Mouse (Mus musculus) spleen, adult 2 months (tissue): Measurements from ENCODE around the gene Msh5. TPM values are rescaled to one million over a fixed set of nuclear protein-coding genes. Genes with fewer than 3 reads are reported as not detected.

Source experiments
- DNase-seq, 2 experiments: peaks; one replicate each; pipeline versions ENCODE4 v3.0.0 to v3.0.0-alpha.2; 2012 to 2021; ENCODE audit warnings: low spot score in 2 of 2, low read depth in 1 of 2
- H3K27ac ChIP-seq: fragments of 200-500 bp; 2 replicates; pipeline ENCODE4 v1.5.1; 2012; ENCODE audit warnings: low read length, inconsistent platforms; ENCODE audit not compliant: insufficient read depth
- H3K27me3 ChIP-seq: fragments of 200-500 bp; 2 replicates; pipeline ENCODE4 v1.6.1; 2012; ENCODE audit warnings: mild to moderate bottlenecking, moderate library complexity, low read length, inconsistent platforms; ENCODE audit not compliant: control insufficient read depth, insufficient read depth
- H3K36me3 ChIP-seq: fragments of 200-500 bp; 2 replicates; pipeline ENCODE4 v1.6.1; 2012; ENCODE audit warnings: mild to moderate bottlenecking, low read length, inconsistent platforms; ENCODE audit not compliant: control insufficient read depth, insufficient read depth
- H3K4me1 ChIP-seq: fragments of 200-500 bp; 2 replicates; pipeline ENCODE4 v1.6.1; 2011; ENCODE audit warnings: inconsistent platforms; ENCODE audit not compliant: control insufficient read depth, insufficient read depth, insufficient read length
- H3K4me3 ChIP-seq: fragments of 200-500 bp; 2 replicates; pipeline ENCODE4 v1.5.1; 2011; ENCODE audit warnings: mild to moderate bottlenecking, inconsistent platforms; ENCODE audit not compliant: insufficient read depth, insufficient read length; ENCODE audit errors: extremely low read depth
- CTCF ChIP-seq: fragments of 200-500 bp; IDR thresholded peaks from 2 replicates; pipeline ENCODE4 v1.5.1; 2011; ENCODE audit warnings: mild to moderate bottlenecking, inconsistent platforms; ENCODE audit not compliant: insufficient read depth, insufficient read length, insufficient replicate concordance; ENCODE audit errors: extremely low read depth
- POLR2A ChIP-seq: fragments of 200-500 bp; IDR thresholded peaks from 2 replicates; pipeline ENCODE4 v1.6.1; 2011; ENCODE audit warnings: low read depth, low read length, inconsistent platforms
- WGBS: fragments of 180-500 bp; shearing (Covaris S2); methylation state at CpG from one replicate; pipeline ENCODE4 v1.1.7; 2018; 5-methylcytosine and 5-hydroxymethylcytosine counted together
- polyA plus RNA-seq: library from polyadenylated mRNA; depleted of rRNA; stranded (reverse); fragments of >200 nt; gene quantifications from 2 replicates; pipeline ENCODE4 v1.2.3, GENCODE M21; 2012; rRNA removed

Msh5 gene
- polyA plus RNA-seq, result 8.6 and 9.5 TPM in 2 replicates

DNA sequence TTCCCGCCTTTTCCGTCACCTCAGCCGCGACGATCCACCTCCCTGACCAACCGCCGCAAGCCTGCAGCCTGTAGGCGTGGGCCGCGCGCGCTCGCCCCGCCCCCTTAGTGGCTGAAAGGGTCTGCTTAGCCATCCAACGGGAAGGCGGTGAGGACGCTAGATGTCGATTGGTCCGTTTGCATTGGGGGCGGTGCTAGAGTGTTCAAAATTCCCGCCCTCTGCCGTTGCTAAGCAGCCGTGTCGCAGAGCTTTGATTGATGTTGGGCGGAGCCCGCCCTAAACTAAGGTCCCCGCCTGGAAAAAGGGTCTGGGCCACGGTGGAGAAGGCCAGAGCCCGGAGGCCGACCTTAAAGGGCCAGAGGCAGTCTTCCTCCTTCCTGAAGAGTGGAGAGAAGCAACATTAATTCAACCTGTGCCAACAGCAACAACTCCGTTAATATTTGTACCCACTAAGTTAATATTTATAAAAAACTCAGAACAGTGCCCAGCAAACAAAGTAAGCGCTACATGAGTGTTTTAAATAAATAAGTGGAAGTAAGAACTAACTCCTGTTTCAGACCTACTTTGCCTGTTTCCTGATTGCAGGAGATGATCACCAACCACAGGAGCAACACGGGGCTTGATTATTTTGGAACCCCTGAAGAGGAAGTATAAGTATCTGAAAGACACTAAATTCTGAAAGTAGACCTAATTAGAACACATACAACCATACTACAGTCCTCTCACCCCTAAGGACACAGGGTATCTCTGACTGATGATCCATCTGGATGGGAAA, at the start of gene Msh5:
Gene Msh5, minus strand, starts transcription at position 65 of the 775 bp plus-strand sequence.
- DNase-seq, result peak; percentile 95 to 96
- H3K4me1 ChIP-seq, result peaks cover 19% of the 10 kb centered on the region

DNA sequence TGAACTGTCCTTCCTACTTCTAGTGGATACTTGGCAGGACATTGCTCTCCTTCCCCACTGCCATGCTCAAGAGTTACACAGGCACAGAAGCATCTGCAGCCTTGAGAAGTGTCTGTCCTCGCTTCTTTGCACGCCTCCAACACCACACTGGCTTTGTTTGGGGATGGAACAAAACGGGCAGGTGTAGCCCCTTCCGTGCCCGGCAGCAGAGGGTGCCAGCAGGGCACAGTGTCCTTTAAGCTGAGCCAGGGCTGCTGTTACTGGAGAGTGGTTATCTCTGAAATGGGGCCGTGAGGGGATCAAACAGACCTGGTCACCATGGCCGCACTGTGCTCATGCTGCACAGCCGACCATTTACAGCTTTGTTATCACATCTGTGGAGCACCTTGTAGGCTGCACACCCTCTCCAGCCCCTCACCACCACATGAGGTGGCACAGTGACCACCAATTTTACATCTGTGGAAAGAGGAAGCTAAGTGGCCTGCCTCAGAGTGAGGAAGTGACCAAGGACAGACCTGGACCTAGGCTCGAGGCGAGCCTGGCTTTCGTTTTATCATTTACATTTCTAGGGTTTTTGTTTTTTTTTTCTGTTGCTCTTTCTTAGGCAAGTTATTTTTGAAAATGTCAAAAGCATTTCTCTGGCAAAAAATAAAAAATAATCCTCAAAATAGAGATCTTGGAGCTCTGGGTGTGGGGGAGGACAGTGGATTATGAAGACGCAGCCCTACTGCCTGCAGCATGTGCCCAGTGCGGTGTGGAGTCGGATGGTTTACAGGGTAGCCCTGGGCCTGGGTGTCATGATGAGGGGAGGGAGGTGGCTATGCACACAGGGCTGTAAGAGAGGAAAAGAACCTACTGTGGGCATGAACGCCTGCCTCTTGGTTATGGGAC, 48.2 kb upstream of the Msh5 start:
- WGBS, result 87% methylated on average over 15 of the region's 15 CpGs
- H3K4me3 ChIP-seq, result no peak overlapping the region
- peaks cover 37% of the 10 kb centered on the region for H3K36me3 ChIP-seq
- H3K4me1 ChIP-seq, result peaks cover 5% of the 10 kb centered on the region; the same call in 1 of the 2 replicates
- TF ChIP-seq CTCF, result no peak
- TF ChIP-seq POLR2A, result no peak
- no peaks in the 10 kb centered on the region for H3K27me3 ChIP-seq
- no peak overlapping the region for H3K27ac ChIP-seq
- no peak for DNase-seq

More for the DNA sequence above, at the start of gene Msh5:
- peak within 1 kb of the TSS; percentile 84 for H3K27ac ChIP-seq
- H3K4me3 ChIP-seq, result peak within 1 kb of the TSS; percentile 65
- no peaks in the 10 kb centered on the region for H3K27me3 ChIP-seq
- under 1% methylated on average over 33 of the region's 33 CpGs for WGBS
- TF ChIP-seq CTCF (no peak), POLR2A (no peak)
- H3K36me3 ChIP-seq, result no peaks in the 10 kb centered on the region

DNA sequence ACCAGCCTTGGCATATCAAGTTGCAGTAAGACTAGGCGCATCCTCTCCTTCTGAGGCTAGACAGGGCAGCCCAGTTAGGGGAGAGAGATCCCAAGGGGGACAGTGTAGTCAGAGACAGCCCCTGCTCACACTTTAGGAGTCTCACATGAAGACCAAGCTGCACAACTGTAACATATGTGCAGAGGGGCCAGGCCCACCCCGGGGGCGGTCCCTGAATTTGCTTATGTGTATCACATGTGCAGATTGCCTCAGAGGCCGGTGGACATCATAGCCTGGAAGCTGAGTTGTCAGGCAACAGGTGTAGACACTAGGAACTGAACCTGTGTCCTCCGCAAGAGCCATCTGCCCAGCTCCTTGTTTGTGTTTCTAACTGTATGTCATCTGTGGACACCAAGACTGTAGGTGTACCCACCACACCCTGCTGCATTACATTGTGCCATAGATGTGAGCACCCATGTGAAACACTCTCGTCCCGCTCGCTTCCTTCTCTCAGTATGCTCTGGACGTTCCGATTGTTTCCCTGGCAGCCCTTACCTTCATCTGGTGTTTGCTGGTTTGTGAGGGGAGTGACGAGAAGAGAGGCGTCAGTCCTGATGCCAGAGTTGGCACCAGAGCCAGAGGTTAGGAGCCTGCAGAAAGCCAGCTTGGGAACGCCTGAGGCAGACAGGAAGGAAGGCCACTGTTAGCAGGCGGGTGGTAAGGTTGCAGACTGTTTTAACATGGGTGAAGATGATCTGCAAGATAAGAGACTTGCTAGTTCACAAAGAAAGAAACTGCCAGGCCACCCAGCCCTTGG, 46.1 kb upstream of the Msh5 start:
- TF ChIP-seq POLR2A, result no peak
- no peak for TF ChIP-seq CTCF
- H3K36me3 ChIP-seq, result peaks cover 24% of the 10 kb centered on the region
- DNase-seq, result no peak

DNA sequence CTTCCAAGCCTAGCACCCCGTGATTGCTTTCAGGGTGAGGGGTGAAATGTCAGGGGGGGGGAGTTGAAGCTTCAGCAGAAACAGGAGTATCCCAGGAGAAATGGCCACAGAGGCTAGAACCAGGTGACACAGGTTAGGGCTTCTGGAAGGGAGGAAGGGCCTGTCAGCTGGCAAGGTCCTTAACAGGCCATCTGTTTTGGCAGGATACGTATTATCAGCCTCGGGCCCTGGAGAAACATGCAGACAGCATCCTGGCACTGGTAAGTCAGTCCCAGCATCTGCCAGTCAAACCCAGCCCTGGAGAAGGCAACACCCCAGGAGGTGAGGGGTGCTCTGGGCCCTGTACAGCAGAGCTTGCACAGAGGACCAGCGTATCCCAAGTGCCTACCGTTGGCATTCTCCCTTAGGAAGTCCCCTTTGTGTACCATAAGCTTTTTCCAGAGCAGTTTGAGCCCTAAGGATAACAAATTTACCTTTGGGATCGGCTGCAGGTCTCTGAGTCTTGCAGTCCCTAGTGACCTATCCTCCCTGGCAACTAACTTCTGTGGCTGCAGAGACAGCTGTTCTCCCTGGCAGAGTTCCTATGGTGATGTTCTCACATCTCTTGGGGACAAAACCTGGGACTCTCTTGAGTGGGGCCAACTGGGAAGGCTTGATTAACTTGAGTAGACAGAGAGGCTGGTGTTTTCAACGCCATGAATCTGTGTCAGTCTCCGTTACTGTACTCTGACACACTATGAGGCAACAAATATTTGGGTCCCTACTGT, 43.8 kb upstream of the Msh5 start:
- Histone ChIP-seq H3K4me3 (no peak overlapping the region), H3K4me1 (peaks cover 5% of the 10 kb centered on the region; the same call in 1 of the 2 replicates), H3K27me3 (no peaks in the 10 kb centered on the region), H3K36me3 (peaks cover 14% of the 10 kb centered on the region), H3K27ac (no peak overlapping the region)
- TF ChIP-seq CTCF, result no peak
- TF ChIP-seq POLR2A, result no peak
- DNase-seq, result no peak
- 66% methylated on average over 8 of the region's 8 CpGs for WGBS

More for the DNA sequence above, 46.1 kb upstream of the Msh5 start:
- Histone ChIP-seq H3K4me1 (peaks cover 5% of the 10 kb centered on the region; the same call in 1 of the 2 replicates), H3K27me3 (no peaks in the 10 kb centered on the region), H3K4me3 (no peak overlapping the region), H3K27ac (no peak overlapping the region)
- WGBS, result 90% methylated on average over 14 of the region's 14 CpGs

DNA sequence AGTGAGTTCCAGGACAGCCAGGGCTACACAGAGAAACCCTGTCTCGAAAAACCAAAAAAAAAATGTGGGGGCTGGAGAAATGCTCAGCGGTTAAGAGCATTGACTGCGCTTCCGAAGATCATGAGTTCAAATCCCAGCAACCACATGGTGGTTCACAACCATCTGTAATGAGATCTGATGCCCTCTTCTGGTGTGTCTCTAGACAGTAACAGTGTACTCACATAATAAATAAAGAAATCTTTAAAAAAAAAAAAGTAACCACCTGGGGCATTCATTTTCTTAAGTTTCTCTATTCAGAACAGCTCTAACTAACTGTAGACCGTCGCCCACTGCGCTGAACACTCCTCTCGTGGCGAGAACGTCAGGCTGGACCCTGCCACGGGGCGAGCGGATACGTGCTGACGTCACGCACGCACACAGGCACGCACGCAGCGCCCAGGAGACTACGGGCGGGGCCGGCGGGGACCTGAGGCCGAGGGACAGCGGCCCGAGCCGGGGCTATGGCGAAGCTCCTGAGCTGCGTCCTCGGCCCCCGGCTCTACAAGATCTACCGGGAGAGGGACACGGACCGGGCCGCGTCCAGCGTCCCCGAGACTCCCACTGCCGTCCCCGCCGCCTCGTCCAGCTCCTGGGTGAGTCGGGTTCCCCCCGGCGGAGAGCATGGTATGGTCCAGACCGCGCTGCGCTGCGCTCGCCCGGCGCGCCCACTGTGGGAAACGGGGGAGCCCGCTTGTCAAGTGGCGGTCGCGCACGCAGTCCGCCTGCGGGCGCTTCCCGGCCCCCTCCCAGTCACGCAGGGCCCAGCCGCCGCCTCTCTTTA, 42.5 kb upstream of the Msh5 start, which contains the start of gene Abhd16a:
Gene Abhd16a, plus strand, starts transcription at position 439 of the 820 bp plus-strand sequence.
- WGBS, result 2% methylated on average over 67 of the region's 67 CpGs
- H3K36me3 ChIP-seq, result peaks cover 9% of the 10 kb centered on the region
- H3K4me3 ChIP-seq, result peak within 1 kb of the TSS; percentile 98
- peaks cover 5% of the 10 kb centered on the region; the same call in 1 of the 2 replicates for H3K4me1 ChIP-seq
- peak; percentile 88 to 91 for DNase-seq
- H3K27me3 ChIP-seq, result no peaks in the 10 kb centered on the region
- peak within 1 kb of the TSS; percentile 99 for H3K27ac ChIP-seq
- TF ChIP-seq POLR2A, result peak; percentile 72
- TF ChIP-seq CTCF, result 0 out of 2 replicates have a peak, but pooled peaks have one; percentile 0
